Mouse (Mus musculus) thymus, adult 18-20 months (tissue): ENCODE measurements at regions not wholly inside any gene's neighbourhood (a gene's known extent, or its start where the extent isn't known, plus 50 kb on each side); places are given as distances from the start of the nearest gene placed in this dataset.

ENCODE experiments used
- DNase-seq, 2 experiments: peaks; one replicate each; pipeline ENCODE4 v3.0.0; 2022; ENCODE audit warnings: mixed read lengths in 2 of 2

- DNase-seq, result no peak
Measured at GRCm38 (mm10) chr8:12075943-12076342, 202.7 kb upstream of the A230072I06Rik start.

GRCm38 (mm10) chr8:12076811-12077375, 201.7 kb upstream of the A230072I06Rik start:
- DNase-seq, result no peak

- DNase-seq, result no peak
Measured at GRCm38 (mm10) chr8:12077896-12078295, 200.7 kb upstream of the A230072I06Rik start.

- no peak for DNase-seq
Measured at GRCm38 (mm10) chr8:12078679-12079566, 199.7 kb upstream of the A230072I06Rik start.

GRCm38 (mm10) chr8:12081536-12081935, 197.1 kb upstream of the A230072I06Rik start:
- DNase-seq, result no peak

- DNase-seq, result no peak
Measured at GRCm38 (mm10) chr8:12087192-12087800, 191.3 kb upstream of the A230072I06Rik start.

- DNase-seq, result no peak
Measured at GRCm38 (mm10) chr8:12100145-12100544, 178.5 kb upstream of the A230072I06Rik start.

GRCm38 (mm10) chr8:12103296-12103695, 175.3 kb upstream of the A230072I06Rik start:
- no peak for DNase-seq

GRCm38 (mm10) chr8:12105106-12105901, 173.3 kb upstream of the A230072I06Rik start:
- DNase-seq, result no peak

GRCm38 (mm10) chr8:12108578-12108977, 170.0 kb upstream of the A230072I06Rik start:
- no peak for DNase-seq

- no peak for DNase-seq
Measured at GRCm38 (mm10) chr8:12111626-12112025, 167.0 kb upstream of the A230072I06Rik start.

GRCm38 (mm10) chr8:12113023-12113422, 165.6 kb upstream of the A230072I06Rik start:
- DNase-seq, result no peak

- no peak for DNase-seq
Measured at GRCm38 (mm10) chr8:12126374-12127001, 152.1 kb upstream of the A230072I06Rik start.

GRCm38 (mm10) chr8:12127106-12127800, 151.4 kb upstream of the A230072I06Rik start:
- DNase-seq, result no peak

GRCm38 (mm10) chr8:12127801-12128490, 150.7 kb upstream of the A230072I06Rik start:
- no peak for DNase-seq

- no peak for DNase-seq
Measured at GRCm38 (mm10) chr8:12130591-12130990, 148.0 kb upstream of the A230072I06Rik start.

- DNase-seq, result no peak
Measured at GRCm38 (mm10) chr8:12134200-12134599, 144.4 kb upstream of the A230072I06Rik start.

GRCm38 (mm10) chr8:12135392-12136177, 143.0 kb upstream of the A230072I06Rik start:
- DNase-seq, result no peak

GRCm38 (mm10) chr8:12136178-12136455, 142.5 kb upstream of the A230072I06Rik start:
- DNase-seq, result no peak

- DNase-seq, result no peak
Measured at GRCm38 (mm10) chr8:12137496-12137895, 141.1 kb upstream of the A230072I06Rik start.

- DNase-seq, result no peak
Measured at GRCm38 (mm10) chr8:12137913-12138312, 140.7 kb upstream of the A230072I06Rik start.
